Mouse (Mus musculus): ENCODE measurements at regions not wholly inside any gene's neighbourhood (a gene's known extent, or its start where the extent isn't known, plus 50 kb on each side); places are given as distances from the start of the nearest gene placed in this dataset.
"Not testable (repeated sequence)": the region's sequence is repeated elsewhere in the genome, so short reads cannot be mapped to it uniquely, and the experiment has no call there.

DNA sequence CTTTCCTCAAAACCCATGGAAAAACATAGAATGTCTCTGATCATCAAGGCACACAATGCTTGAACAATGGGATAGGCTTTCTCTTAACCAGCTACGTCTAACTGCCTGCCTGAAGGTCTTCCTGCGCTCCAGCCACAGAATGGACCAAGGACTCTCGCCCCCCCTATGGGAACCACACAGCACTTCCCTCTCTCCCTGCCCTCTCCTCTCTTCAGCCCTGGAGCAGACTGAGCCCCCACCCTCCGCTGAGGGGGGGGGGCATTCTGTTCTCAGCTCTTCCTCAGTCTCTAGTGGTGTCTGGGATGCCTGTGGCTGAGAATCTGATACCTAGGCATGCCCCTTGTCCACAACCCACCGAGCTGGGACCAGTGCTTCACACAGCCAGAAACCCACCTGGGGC lies 222.3 kb upstream of the Cntn5 start:
- no peak overlapping the region for H3K9ac ChIP-seq (replicated peaks)
- WGBS: 79% methylated on average over 5 of the region's 5 CpGs
- no peak overlapping the region for H3K4me2 ChIP-seq (replicated peaks)
- no peaks in the 10 kb centered on the region for H3K36me3 ChIP-seq
- no peaks in the 10 kb centered on the region for H3K27me3 ChIP-seq
- H3K27ac ChIP-seq: no peak overlapping the region
- ATAC-seq: peak; percentile 30; the same call in 1 of the 2 replicates
- no peak overlapping the region for H3K4me3 ChIP-seq (replicated peaks)
- no peaks in the 10 kb centered on the region for H3K4me1 ChIP-seq (replicated peaks)
- no peaks in the 10 kb centered on the region for H3K9me3 ChIP-seq

DNA sequence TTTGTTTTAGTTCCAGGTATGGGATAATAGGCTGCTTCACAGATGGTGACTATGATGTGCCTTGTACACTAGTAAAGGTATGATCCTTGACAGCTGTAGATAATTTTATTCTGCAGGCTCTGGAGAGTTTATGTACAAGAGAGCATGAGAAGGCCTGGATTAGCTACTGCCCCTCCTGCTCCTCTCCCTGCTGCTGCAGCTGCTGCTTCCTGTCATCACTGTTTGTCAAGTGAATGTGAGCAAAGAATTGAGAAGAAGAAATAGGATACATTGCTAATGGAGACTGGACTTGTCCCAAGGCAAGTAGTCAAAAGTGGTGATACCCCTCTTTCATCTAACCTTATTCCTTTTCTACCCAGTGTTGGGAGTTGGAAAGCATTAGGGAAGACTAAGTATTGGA lies 214.6 kb upstream of the Cntn5 start:
- no peaks in the 10 kb centered on the region for H3K36me3 ChIP-seq
- no peak overlapping the region for H3K4me3 ChIP-seq (replicated peaks)
- H3K9ac ChIP-seq (replicated peaks): no peak overlapping the region
- H3K27me3 ChIP-seq: no peaks in the 10 kb centered on the region
- H3K9me3 ChIP-seq: no peaks in the 10 kb centered on the region
- H3K4me2 ChIP-seq (replicated peaks): no peak overlapping the region
- no peaks in the 10 kb centered on the region for H3K4me1 ChIP-seq (replicated peaks)
- ATAC-seq: no peak
- H3K27ac ChIP-seq: no peak overlapping the region

DNA sequence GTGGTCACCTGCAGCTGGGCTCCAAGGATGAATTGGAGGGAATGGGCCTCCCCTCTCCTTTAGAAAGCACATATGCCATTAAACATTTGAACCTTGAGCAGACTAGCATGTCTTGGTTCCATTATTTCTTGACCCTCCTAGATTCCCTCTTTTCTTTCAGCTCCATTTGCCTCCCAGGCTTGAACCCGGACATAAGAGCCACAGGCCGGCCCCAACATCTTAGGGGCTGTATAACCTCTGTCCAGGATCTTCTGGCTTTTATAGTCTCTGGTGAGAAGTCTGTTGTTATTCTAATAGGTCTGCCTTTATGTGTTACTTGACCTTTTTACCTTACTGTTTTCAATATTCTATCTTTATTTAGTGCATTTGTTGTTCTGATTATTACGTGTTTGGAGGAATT lies 203.3 kb upstream of the Cntn5 start:
- 80% methylated on average over 3 of the region's 3 CpGs for WGBS
- not testable (repeated sequence) for H3K4me3 ChIP-seq (replicated peaks)

DNA sequence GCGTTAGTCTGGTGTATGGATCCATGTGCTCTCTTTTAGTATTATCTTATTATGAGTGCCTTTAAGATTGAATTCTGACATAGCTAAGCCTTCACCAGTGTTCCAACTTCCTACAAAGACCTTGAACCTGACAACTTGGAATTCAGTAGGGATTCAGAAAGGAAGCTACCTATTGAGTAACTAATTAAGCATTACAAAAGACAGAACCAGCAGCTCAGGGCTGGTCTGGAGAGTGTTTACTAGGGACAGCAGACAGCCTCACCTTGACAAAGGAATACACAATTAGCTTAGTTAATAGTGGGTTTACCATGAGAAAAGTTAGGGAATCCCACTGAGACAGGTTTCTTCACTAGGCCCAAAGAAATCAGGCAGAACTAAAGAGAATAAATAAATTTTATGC lies 202.6 kb upstream of the Cntn5 start:
- H3K27me3 ChIP-seq; H3K27ac ChIP-seq; H3K9ac ChIP-seq (replicated peaks); H3K9me3 ChIP-seq; H3K36me3 ChIP-seq; ATAC-seq; H3K4me1 ChIP-seq (replicated peaks); H3K4me3 ChIP-seq (replicated peaks); H3K4me2 ChIP-seq (replicated peaks): not testable (repeated sequence)
- WGBS: 89% methylated on average over 1 of the region's 1 CpGs

More for the DNA sequence above, 203.3 kb upstream of the Cntn5 start:
- not testable (repeated sequence) for H3K27me3 ChIP-seq; H3K9ac ChIP-seq (replicated peaks); H3K4me1 ChIP-seq (replicated peaks); H3K9me3 ChIP-seq; H3K4me2 ChIP-seq (replicated peaks); H3K36me3 ChIP-seq; H3K27ac ChIP-seq; ATAC-seq

DNA sequence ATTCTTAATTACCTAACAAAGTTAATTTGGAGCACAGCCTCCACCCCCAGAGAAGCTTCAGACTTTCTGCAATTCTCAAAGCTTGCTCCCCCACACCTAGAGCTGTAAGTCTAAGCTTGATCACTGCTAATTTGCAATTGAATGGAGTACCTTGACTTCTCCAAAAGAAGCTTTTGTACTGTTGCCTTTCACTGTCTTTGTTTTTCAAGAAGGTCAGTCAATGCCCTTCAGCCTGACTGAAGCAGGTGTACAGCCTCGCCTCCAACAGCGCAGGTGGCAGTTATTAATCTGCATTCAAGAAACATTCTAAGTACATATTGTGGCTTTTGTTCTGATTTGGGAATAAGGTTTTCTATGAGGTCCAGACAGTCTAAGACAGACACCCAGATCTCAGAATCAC lies 201.7 kb upstream of the Cntn5 start:
- H3K4me3 ChIP-seq (replicated peaks): no peak overlapping the region
- no peak overlapping the region for H3K27ac ChIP-seq
- no peak overlapping the region for H3K9ac ChIP-seq (replicated peaks)
- H3K9me3 ChIP-seq: no peaks in the 10 kb centered on the region
- ATAC-seq: no peak
- H3K27me3 ChIP-seq: no peaks in the 10 kb centered on the region
- H3K36me3 ChIP-seq: no peaks in the 10 kb centered on the region
- WGBS: 84% methylated on average over 2 of the region's 2 CpGs
- H3K4me2 ChIP-seq (replicated peaks): no peak overlapping the region
- H3K4me1 ChIP-seq (replicated peaks): no peaks in the 10 kb centered on the region

DNA sequence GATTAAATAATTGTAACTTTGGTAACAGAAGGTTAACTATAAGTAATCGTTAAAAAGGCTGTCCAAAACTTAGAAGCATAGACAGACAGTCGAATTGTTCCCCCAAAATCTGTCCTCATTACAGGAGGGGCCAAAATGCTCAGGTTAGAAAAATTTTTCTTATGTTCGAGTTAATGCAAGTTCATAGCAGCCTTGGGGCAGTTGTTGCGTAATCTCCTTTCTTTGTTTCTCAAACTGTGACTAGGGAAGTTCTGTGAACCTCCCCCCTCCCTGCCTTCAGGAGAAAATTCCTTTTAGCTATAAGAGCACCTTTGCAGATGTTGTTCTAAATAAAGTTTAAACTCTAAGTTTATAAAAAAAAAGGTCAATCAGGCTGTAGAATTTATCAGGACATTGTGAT lies 198.9 kb upstream of the Cntn5 start:
- no peaks in the 10 kb centered on the region for H3K36me3 ChIP-seq
- WGBS: 84% methylated on average over 4 of the region's 4 CpGs
- H3K27ac ChIP-seq: no peak overlapping the region
- H3K27me3 ChIP-seq: no peaks in the 10 kb centered on the region
- H3K9ac ChIP-seq (replicated peaks): no peak overlapping the region
- no peak for ATAC-seq
- no peak overlapping the region for H3K4me3 ChIP-seq (replicated peaks)
- H3K4me1 ChIP-seq (replicated peaks): no peaks in the 10 kb centered on the region
- H3K4me2 ChIP-seq (replicated peaks): no peak overlapping the region
- no peaks in the 10 kb centered on the region for H3K9me3 ChIP-seq

DNA sequence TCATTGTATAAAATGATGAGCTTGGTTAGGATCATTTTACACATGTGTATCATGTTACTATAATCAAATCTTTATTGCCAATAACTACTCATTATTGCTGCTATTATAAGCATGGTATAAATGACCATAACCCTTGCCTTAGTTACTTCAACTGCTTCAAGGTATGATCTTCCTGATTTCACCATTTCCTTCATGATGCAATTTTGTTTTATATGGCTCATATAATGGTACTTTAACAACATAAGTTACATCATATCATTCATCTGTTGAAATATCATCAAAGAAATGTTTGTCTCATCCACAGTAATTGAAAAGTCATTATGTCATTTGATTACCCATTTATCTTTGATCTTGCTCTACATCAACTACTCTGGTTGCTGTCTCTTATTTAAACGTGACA lies 188.3 kb upstream of the Cntn5 start:
- no peak overlapping the region for H3K4me2 ChIP-seq (replicated peaks)
- ATAC-seq: no peak
- no peak overlapping the region for H3K9ac ChIP-seq (replicated peaks)
- no peaks in the 10 kb centered on the region for H3K27me3 ChIP-seq
- no peak overlapping the region for H3K27ac ChIP-seq
- H3K4me3 ChIP-seq (replicated peaks): no peak overlapping the region
- 83% methylated on average over 1 of the region's 1 CpGs for WGBS
- no peaks in the 10 kb centered on the region for H3K36me3 ChIP-seq
- H3K9me3 ChIP-seq: no peaks in the 10 kb centered on the region
- no peaks in the 10 kb centered on the region for H3K4me1 ChIP-seq (replicated peaks)

DNA sequence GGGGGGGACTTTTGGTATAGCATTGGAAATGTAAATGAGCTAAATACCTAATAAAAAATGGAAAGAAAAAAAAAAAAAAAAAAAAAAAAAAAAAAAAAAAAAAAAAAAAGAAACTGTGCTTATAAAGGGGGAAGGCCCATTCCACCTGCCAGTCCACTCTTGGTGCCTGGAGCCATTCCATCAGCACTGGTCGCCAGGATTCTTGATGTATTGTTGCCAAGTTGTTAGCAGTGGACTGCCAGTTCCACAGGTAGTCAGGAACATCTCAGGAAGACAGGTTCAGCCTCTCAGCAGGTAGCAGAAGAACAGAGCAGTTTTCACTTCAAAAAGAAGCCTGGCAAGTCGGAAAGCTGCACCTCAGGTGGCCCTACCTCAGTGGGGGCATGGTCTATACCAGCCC lies 162.6 kb upstream of the Cntn5 start:
- H3K27me3 ChIP-seq; H3K4me3 ChIP-seq (replicated peaks); ATAC-seq; H3K9me3 ChIP-seq; H3K4me1 ChIP-seq (replicated peaks); H3K36me3 ChIP-seq; H3K9ac ChIP-seq (replicated peaks); H3K27ac ChIP-seq; H3K4me2 ChIP-seq (replicated peaks): not testable (repeated sequence)
- WGBS: 53% methylated on average over 2 of the region's 2 CpGs

DNA sequence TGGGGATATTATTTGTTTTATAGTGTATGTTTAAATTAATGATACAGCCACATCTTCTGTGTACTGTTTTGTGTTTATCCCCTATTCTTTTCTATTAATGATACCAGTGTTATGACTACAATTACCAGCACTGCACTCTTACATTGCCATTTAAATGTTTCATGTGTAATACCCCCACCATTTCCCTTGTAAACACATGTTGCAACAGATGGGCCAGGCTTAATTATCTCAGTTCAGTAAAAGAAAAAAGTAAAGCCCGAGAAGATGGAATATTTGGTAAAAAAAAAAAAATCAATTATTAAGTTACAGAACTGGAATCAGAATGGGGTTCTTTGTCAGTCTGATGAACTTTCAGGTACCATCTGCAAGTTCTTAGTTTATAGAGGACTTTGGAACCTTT lies 158.3 kb upstream of the Cntn5 start:
- Histone ChIP-seq H3K4me3 (replicated peaks) (no peak overlapping the region), H3K9ac (replicated peaks) (no peak overlapping the region), H3K27ac (no peak overlapping the region), H3K4me1 (replicated peaks) (no peaks in the 10 kb centered on the region), H3K4me2 (replicated peaks) (no peak overlapping the region), H3K36me3 (no peaks in the 10 kb centered on the region), H3K27me3 (no peaks in the 10 kb centered on the region), H3K9me3 (no peaks in the 10 kb centered on the region)
- no peak for ATAC-seq
- 83% methylated on average over 1 of the region's 1 CpGs for WGBS
